Mouse (Mus musculus): ENCODE results near the gene Cdh22. TPM values are rescaled to one million over a fixed set of nuclear protein-coding genes. Genes with fewer than 3 reads are reported as not detected.
A peak's percentile ranks its signal among the peaks of the same experiment; 100 is the strongest.

Cdh22 gene
- polyA plus RNA-seq, 1 experiment from 2014 or later = 0.05 TPM

DNA sequence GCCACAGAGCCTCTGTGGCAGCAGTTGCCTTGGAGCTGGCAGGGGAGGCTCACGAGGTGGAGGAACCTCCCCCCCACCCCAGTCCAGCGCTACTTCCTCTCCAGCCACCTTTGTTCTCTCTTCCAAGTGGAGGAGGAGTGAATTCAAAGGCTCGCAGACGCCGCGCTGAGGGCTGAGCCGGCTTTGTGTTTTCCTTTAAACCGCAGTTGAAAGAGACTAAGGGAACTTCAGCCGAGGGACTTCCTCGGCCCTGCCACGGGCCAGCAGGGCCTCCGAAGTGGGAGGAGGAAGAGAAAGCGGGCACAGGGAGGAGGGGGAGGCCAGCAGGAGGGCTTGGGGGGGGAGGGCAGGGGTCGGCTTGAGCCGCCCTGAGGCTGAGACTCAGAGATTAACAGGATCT lies 101.1 kb downstream of the Cdh22 start:
- Histone ChIP-seq H3K4me3 (ENCODE audit: low read depth, low read length) (no peak overlapping the region), H3K9ac (ENCODE audit: low read length) (no peak overlapping the region), H3K36me3 (ENCODE audit: control insufficient read depth, insufficient read depth, low read length) (no peaks in the 10 kb centered on the region), H3K9me3 (ENCODE audit: control insufficient read depth, low read length) (no peaks in the 10 kb centered on the region), H3K4me2 (replicated peaks; ENCODE audit: low read depth) (no peak overlapping the region), H3K27me3 (ENCODE audit: control insufficient read depth, insufficient read depth, low read length) (no peaks in the 10 kb centered on the region), H3K27ac (replicated peaks) (no peak overlapping the region), H3K4me1 (replicated peaks; ENCODE audit: control insufficient read depth, insufficient read depth) (no peaks in the 10 kb centered on the region)
- no peak for TF ChIP-seq EP300 (optimal IDR thresholded peaks at IDR 0.05)
- TF ChIP-seq CTCF (IDR thresholded peaks at IDR 0.05; ENCODE audit: low read depth) = no peak
- peak; percentile 55 for DNase-seq (ENCODE audit: low spot score)
- WGBS = 1% methylated on average over 15 of the region's 15 CpGs
- ATAC-seq (ENCODE audit: low FRiP score, low TSS enrichment) = no peak

DNA sequence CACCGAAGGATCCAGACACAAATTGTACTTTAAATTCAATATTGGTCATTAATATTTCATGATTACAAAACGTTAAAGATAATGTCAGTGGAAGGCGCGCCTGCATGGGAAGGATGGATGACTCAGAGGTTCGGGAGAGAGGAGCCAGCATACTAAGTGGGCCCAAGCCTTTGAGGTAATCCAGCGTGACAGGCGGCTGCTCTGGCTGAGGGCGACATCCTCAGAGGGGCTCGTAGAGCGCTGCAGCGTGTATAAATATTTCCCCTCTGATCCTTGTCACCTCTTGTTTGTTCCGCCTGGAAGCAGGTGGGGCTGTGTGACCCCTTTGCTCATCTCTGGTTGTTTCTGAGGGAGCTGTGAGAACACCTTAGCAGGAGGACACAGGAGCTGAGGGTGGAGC lies 103.2 kb downstream of the Cdh22 start:
- Histone ChIP-seq H3K36me3 (ENCODE audit: control insufficient read depth, insufficient read depth, low read length) (no peaks in the 10 kb centered on the region), H3K4me3 (ENCODE audit: low read depth, low read length) (no peak overlapping the region), H3K9ac (ENCODE audit: low read length) (no peak overlapping the region), H3K4me1 (replicated peaks; ENCODE audit: control insufficient read depth, insufficient read depth) (no peaks in the 10 kb centered on the region), H3K27me3 (ENCODE audit: control insufficient read depth, insufficient read depth, low read length) (no peaks in the 10 kb centered on the region), H3K9me3 (ENCODE audit: control insufficient read depth, low read length) (no peaks in the 10 kb centered on the region), H3K27ac (replicated peaks) (no peak overlapping the region), H3K4me2 (replicated peaks; ENCODE audit: low read depth) (no peak overlapping the region)
- 35% methylated on average over 12 of the region's 12 CpGs for WGBS
- ATAC-seq (ENCODE audit: low FRiP score, low TSS enrichment) (no peak), DNase-seq (ENCODE audit: low spot score) (no peak)
- no peak for TF ChIP-seq CTCF (IDR thresholded peaks at IDR 0.05; ENCODE audit: low read depth)
- TF ChIP-seq EP300 (optimal IDR thresholded peaks at IDR 0.05) = no peak

DNA sequence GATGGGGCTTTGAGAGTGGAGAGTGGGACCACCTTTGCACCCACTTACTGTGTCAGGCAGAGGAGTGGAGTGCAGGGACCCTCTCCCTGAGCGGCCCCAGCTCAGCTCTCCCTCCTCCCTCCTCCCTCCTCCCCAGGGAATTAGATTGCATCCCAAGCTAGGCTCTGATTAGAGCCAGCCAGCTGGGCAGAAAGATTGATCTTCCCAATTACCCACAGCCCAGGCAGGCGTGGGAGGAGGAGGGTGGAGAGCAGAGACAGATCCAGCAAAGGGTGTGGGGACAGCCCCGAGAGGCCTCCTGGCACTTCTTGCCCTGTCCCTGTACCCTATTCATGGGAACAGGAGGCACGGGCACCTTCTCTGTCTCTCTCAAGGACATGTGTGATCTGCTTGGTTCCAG lies 105.5 kb downstream of the Cdh22 start:
- Histone ChIP-seq H3K4me1 (replicated peaks; ENCODE audit: control insufficient read depth, insufficient read depth) (no peaks in the 10 kb centered on the region), H3K27me3 (ENCODE audit: control insufficient read depth, insufficient read depth, low read length) (no peaks in the 10 kb centered on the region), H3K9me3 (ENCODE audit: control insufficient read depth, low read length) (no peaks in the 10 kb centered on the region), H3K9ac (ENCODE audit: low read length) (no peak overlapping the region), H3K4me2 (replicated peaks; ENCODE audit: low read depth) (no peak overlapping the region), H3K36me3 (ENCODE audit: control insufficient read depth, insufficient read depth, low read length) (no peaks in the 10 kb centered on the region), H3K4me3 (ENCODE audit: low read depth, low read length) (no peak overlapping the region), H3K27ac (replicated peaks) (no peak overlapping the region)
- 37% methylated on average over 3 of the region's 4 CpGs for WGBS
- TF ChIP-seq EP300 (optimal IDR thresholded peaks at IDR 0.05) = no peak
- no peak for TF ChIP-seq CTCF (IDR thresholded peaks at IDR 0.05; ENCODE audit: low read depth)
- ATAC-seq (ENCODE audit: low FRiP score, low TSS enrichment) (no peak), DNase-seq (ENCODE audit: low spot score) (no peak)

DNA sequence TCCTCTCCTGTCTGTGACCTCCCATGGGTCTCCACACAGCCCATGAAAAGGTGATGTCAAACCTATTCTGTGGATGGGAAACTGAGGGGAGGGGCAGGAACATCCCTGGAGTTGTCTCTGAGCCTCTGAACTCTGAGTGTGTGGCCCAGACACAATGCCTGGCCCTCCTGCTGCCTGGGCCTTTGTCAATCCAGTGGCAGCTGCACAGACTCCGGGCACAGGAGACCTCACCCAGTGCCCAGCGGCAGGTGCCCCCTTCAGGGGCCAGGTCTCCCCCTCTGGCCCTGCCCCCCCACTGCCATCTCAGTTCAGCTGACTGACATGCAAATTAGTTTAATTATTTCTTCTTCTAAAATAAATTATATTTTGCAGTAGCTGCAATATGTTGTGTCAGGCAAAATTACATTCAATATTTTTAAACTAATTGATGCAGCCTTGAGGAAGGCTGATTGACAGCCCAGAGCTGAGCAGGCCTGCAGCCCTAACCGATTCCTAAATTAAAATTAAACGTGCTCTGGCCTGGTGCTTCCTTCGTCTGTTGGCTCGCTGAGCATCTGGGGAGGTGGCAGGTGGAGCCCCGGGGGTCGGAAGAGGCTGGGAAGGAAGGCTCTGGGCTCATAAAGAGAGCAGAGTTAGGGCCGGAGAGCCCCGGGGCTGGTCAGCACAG lies 107.6 kb downstream of the Cdh22 start:
- WGBS = 59% methylated on average over 10 of the region's 10 CpGs
- no peak for DNase-seq (ENCODE audit: low spot score)

DNA sequence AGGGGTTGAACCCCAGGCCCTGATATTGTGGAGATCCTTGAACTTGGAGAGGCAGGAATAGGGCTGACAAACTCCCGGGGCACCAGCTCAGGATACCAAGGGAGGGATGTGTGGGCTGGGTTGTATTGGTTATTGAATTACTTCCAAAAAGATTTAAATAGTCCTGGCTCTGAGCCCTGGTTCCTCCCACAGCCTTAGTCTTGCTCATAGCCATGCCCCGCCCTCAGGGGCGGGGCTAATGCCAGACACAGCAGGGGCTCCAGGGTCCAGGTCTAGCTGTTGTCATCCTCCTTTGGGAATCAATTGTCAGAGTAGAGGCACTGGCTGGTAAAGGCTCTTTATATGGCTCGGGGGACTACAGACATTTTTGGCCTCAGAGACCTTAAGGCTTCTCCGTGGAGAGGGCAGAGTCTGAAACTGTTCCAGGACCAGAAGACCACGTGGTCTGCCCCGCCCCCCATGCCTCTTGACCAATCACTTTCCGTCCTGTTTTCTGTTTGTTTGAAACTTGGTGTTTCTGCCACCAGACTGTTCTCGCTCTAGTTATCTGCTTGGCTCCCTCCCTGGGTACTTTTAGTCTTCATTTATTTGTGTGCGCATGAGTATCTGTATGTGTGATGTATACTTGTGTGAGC lies 113.3 kb downstream of the Cdh22 start:
- Histone ChIP-seq H3K4me3 (ENCODE audit: low read depth, low read length) (no peak overlapping the region), H3K27me3 (ENCODE audit: control insufficient read depth, insufficient read depth, low read length) (no peaks in the 10 kb centered on the region), H3K4me1 (replicated peaks; ENCODE audit: control insufficient read depth, insufficient read depth) (no peaks in the 10 kb centered on the region), H3K9ac (ENCODE audit: low read length) (no peak overlapping the region), H3K9me3 (ENCODE audit: control insufficient read depth, low read length) (no peaks in the 10 kb centered on the region), H3K27ac (replicated peaks) (no peak overlapping the region), H3K36me3 (ENCODE audit: control insufficient read depth, insufficient read depth, low read length) (no peaks in the 10 kb centered on the region), H3K4me2 (replicated peaks; ENCODE audit: low read depth) (no peak overlapping the region)
- WGBS = 23% methylated on average over 10 of the region's 10 CpGs
- ATAC-seq (ENCODE audit: low FRiP score, low TSS enrichment) (no peak), DNase-seq (ENCODE audit: low spot score) (no peak)
- TF ChIP-seq EP300 (optimal IDR thresholded peaks at IDR 0.05) (no peak), CTCF (IDR thresholded peaks at IDR 0.05; ENCODE audit: low read depth) (no peak)

More for the DNA sequence above, 107.6 kb downstream of the Cdh22 start:
- Histone ChIP-seq H3K9ac (ENCODE audit: low read length) (no peak overlapping the region), H3K4me1 (replicated peaks; ENCODE audit: control insufficient read depth, insufficient read depth) (no peaks in the 10 kb centered on the region), H3K4me2 (replicated peaks; ENCODE audit: low read depth) (no peak overlapping the region), H3K36me3 (ENCODE audit: control insufficient read depth, insufficient read depth, low read length) (no peaks in the 10 kb centered on the region), H3K4me3 (ENCODE audit: low read depth, low read length) (no peak overlapping the region), H3K27ac (replicated peaks) (no peak overlapping the region), H3K9me3 (ENCODE audit: control insufficient read depth, low read length) (no peaks in the 10 kb centered on the region), H3K27me3 (ENCODE audit: control insufficient read depth, insufficient read depth, low read length) (no peaks in the 10 kb centered on the region)
- no peak for TF ChIP-seq CTCF (IDR thresholded peaks at IDR 0.05; ENCODE audit: low read depth)
- no peak for TF ChIP-seq EP300 (optimal IDR thresholded peaks at IDR 0.05)
- ATAC-seq (ENCODE audit: low FRiP score, low TSS enrichment) = no peak

DNA sequence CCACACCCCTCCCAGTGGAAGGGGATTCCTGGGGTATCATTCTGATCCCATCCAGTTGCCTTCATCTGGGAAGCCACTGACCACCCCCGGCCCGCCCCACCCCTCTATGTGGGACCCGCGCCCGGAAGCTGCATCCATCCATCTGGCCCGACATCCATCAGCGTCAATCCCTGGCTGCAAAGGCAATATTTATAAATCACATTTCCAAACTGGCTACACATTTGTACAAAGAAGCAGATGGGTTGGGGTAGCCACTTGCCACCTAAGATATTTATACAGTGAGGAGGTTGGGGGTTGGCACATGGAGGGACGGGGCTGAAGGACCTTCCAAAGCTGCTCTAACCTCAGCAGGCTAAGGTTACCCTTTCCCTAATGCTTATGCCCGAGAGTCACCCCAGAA lies 113.9 kb downstream of the Cdh22 start:
- no peak overlapping the region for H3K4me3 ChIP-seq (ENCODE audit: low read depth, low read length)

More for the DNA sequence above, 113.9 kb downstream of the Cdh22 start:
- TF ChIP-seq EP300 (optimal IDR thresholded peaks at IDR 0.05) = no peak
- TF ChIP-seq CTCF (IDR thresholded peaks at IDR 0.05; ENCODE audit: low read depth) = no peak
- Histone ChIP-seq H3K9me3 (ENCODE audit: control insufficient read depth, low read length) (no peaks in the 10 kb centered on the region), H3K4me2 (replicated peaks; ENCODE audit: low read depth) (no peak overlapping the region), H3K9ac (ENCODE audit: low read length) (no peak overlapping the region), H3K36me3 (ENCODE audit: control insufficient read depth, insufficient read depth, low read length) (no peaks in the 10 kb centered on the region), H3K27me3 (ENCODE audit: control insufficient read depth, insufficient read depth, low read length) (no peaks in the 10 kb centered on the region; the same call in 1 of the 2 replicates), H3K27ac (replicated peaks) (no peak overlapping the region), H3K4me1 (replicated peaks; ENCODE audit: control insufficient read depth, insufficient read depth) (no peaks in the 10 kb centered on the region)
- DNase-seq (ENCODE audit: low spot score) (no peak), ATAC-seq (ENCODE audit: low FRiP score, low TSS enrichment) (no peak)
- 43% methylated on average over 9 of the region's 9 CpGs for WGBS
